29 mouse cellular contexts compared by ENCODE assay signal in the genomic region with DNA sequence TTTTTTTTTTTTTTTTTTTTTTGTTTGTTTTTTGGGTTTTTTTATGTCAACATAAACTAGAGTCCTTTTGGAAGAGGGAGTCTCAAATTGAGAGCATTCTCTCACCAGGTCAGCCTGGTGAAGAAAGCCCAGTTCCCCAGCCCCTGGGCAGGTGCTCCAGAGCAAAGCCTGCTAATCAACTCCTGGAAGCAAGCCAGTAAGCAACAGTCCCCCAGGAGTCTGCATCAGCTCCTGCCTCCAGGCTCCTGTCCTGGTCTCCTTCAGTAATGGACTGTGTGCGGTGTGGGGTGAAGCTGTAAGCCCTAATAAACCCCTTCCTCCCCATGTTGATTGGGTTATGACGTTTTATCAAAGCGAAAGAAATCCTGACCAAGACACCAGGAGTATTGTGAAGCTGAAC.
A peak's percentile ranks its signal among the peaks of the same experiment; 100 is the strongest.
DNase-seq lines count a peak whose midpoint lies in the region; ATAC-seq and TF ChIP-seq lines count a peak whose summit lies in the region.
"Had no signal": no experiment of that assay in that cellular context is flagged by ENCODE, and none has a peak within 500 bp of the region (broad histone marks: within the 10 kb centered on the region; RNA-seq: fewer than 3 reads in every experiment).

No protein-coding gene starts in this region.

- H3K27me3 ChIP-seq in forebrain, embryonic 14.5 days (replicated peaks; ENCODE audit: control insufficient read depth, insufficient read depth, low read length): no peaks in the 10 kb centered on the region
- H3K27me3 ChIP-seq in forebrain, embryonic 16.5 days (replicated peaks; ENCODE audit: control insufficient read depth, insufficient read depth, low read length): no peaks in the 10 kb centered on the region
- no peaks in the 10 kb centered on the region for H3K27me3 ChIP-seq in midbrain, embryonic 10.5 days (ENCODE audit: low read depth, poor library complexity, severe bottlenecking)
- H3K27me3 ChIP-seq in midbrain, postnatal 0 days (ENCODE audit: insufficient read depth, low read length): no peaks in the 10 kb centered on the region
- no peaks in the 10 kb centered on the region for H3K27me3 ChIP-seq in myocyte (ENCODE audit: control insufficient read depth, insufficient read depth, insufficient read length)
- H3K27me3 ChIP-seq: embryonic facial prominence, embryonic 12.5 days; forebrain, embryonic 15.5 days; heart, embryonic 15.5 days; hindbrain, embryonic 12.5 days; intestine, embryonic 15.5 days; midbrain, embryonic 12.5 days; neural tube, embryonic 13.5 days had no signal

- H3K36me3 ChIP-seq in forebrain, embryonic 14.5 days (ENCODE audit: control insufficient read depth, insufficient read depth, low read length): no peaks in the 10 kb centered on the region
- no peaks in the 10 kb centered on the region for H3K36me3 ChIP-seq in forebrain, embryonic 16.5 days (ENCODE audit: control insufficient read depth, insufficient read depth)
- H3K36me3 ChIP-seq in midbrain, embryonic 10.5 days: no peaks in the 10 kb centered on the region
- no peaks in the 10 kb centered on the region for H3K36me3 ChIP-seq in midbrain, postnatal 0 days (ENCODE audit: insufficient read depth, low read length)
- H3K36me3 ChIP-seq in myocyte (ENCODE audit: control insufficient read depth, insufficient read depth): no peaks in the 10 kb centered on the region
- H3K36me3 ChIP-seq: embryonic facial prominence, embryonic 12.5 days; forebrain, embryonic 15.5 days; heart, embryonic 10.5 days; heart, embryonic 15.5 days; hindbrain, embryonic 12.5 days; intestine, embryonic 15.5 days; midbrain, embryonic 12.5 days; neural tube, embryonic 13.5 days had no signal

- no peaks in the 10 kb centered on the region for H3K79me2 ChIP-seq in myocyte (ENCODE audit: control insufficient read depth, insufficient read depth)

- H3ac ChIP-seq in myocyte (ENCODE audit: control insufficient read depth, insufficient read length): no peak overlapping the region

- TF ChIP-seq CTCF in midbrain, postnatal 0 days (IDR thresholded peaks at IDR 0.05): no peak

- H3K4me2 ChIP-seq in forebrain, embryonic 14.5 days (ENCODE audit: low read length): no peak overlapping the region
- no peak overlapping the region for H3K4me2 ChIP-seq in forebrain, embryonic 16.5 days (ENCODE audit: low read length)
- H3K4me2 ChIP-seq in midbrain, postnatal 0 days (ENCODE audit: low read depth, low read length, poor library complexity, severe bottlenecking): no peak overlapping the region
- H3K4me2 ChIP-seq in myocyte (ENCODE audit: low read depth): peak overlapping the region; percentile 31
- H3K4me2 ChIP-seq: embryonic facial prominence, embryonic 12.5 days; forebrain, embryonic 15.5 days; heart, embryonic 15.5 days; hindbrain, embryonic 12.5 days; intestine, embryonic 15.5 days; midbrain, embryonic 12.5 days; neural tube, embryonic 13.5 days had no signal

- H3K27ac ChIP-seq in forebrain, embryonic 14.5 days (ENCODE audit: low read depth, low read length): no peak overlapping the region
- H3K27ac ChIP-seq in forebrain, embryonic 16.5 days (ENCODE audit: low read length): no peak overlapping the region
- H3K27ac ChIP-seq in midbrain, embryonic 10.5 days (replicated peaks): peak overlapping the region; percentile 28; the same call in 1 of the 2 replicates
- no peak overlapping the region for H3K27ac ChIP-seq in midbrain, postnatal 0 days (ENCODE audit: low read depth, low read length)
- H3K27ac ChIP-seq: embryonic facial prominence, embryonic 12.5 days; forebrain, embryonic 15.5 days; heart, embryonic 10.5 days; heart, embryonic 15.5 days; hindbrain, embryonic 12.5 days; hindbrain, postnatal 0 days; intestine, embryonic 15.5 days; kidney, postnatal 0 days; neural tube, embryonic 13.5 days had no signal

- no peaks in the 10 kb centered on the region for H3K9me3 ChIP-seq in forebrain, embryonic 14.5 days (replicated peaks; ENCODE audit: control insufficient read depth, low read length)
- H3K9me3 ChIP-seq in forebrain, embryonic 16.5 days (ENCODE audit: control insufficient read depth, low read length): no peaks in the 10 kb centered on the region; the same call in 1 of the 2 replicates
- no peaks in the 10 kb centered on the region for H3K9me3 ChIP-seq in midbrain, embryonic 10.5 days (replicated peaks)
- no peaks in the 10 kb centered on the region for H3K9me3 ChIP-seq in midbrain, postnatal 0 days (ENCODE audit: low read length)
- H3K9me3 ChIP-seq: embryonic facial prominence, embryonic 12.5 days; forebrain, embryonic 15.5 days; heart, embryonic 10.5 days; heart, embryonic 15.5 days; hindbrain, embryonic 12.5 days; intestine, embryonic 15.5 days; midbrain, embryonic 12.5 days; neural tube, embryonic 13.5 days had no signal

- no peak overlapping the region for H3K9ac ChIP-seq in forebrain, embryonic 14.5 days (ENCODE audit: low read length)
- no peak overlapping the region for H3K9ac ChIP-seq in forebrain, embryonic 16.5 days (replicated peaks; ENCODE audit: low read depth, low read length)
- no peak overlapping the region for H3K9ac ChIP-seq in midbrain, postnatal 0 days (replicated peaks; ENCODE audit: low read length, poor library complexity, severe bottlenecking)
- H3K9ac ChIP-seq: embryonic facial prominence, embryonic 12.5 days; forebrain, embryonic 15.5 days; heart, embryonic 15.5 days; hindbrain, embryonic 12.5 days; intestine, embryonic 15.5 days; midbrain, embryonic 12.5 days; neural tube, embryonic 13.5 days had no signal

- ATAC-seq in forebrain, embryonic 14.5 days: no peak
- ATAC-seq in forebrain, embryonic 16.5 days: no peak
- ATAC-seq in midbrain, postnatal 0 days (ENCODE audit: low FRiP score): no peak
- no peak for ATAC-seq in megakaryocyte, adult 5-6 weeks (ENCODE audit: poor library complexity, severe bottlenecking)
- ATAC-seq: forebrain, embryonic 15.5 days; hindbrain, postnatal 0 days; intestine, embryonic 15.5 days had no signal

- no peaks in the 10 kb centered on the region for H3K4me1 ChIP-seq in forebrain, embryonic 14.5 days (ENCODE audit: control insufficient read depth, insufficient read depth, low read length)
- H3K4me1 ChIP-seq in forebrain, embryonic 16.5 days (replicated peaks; ENCODE audit: control insufficient read depth, insufficient read depth, low read length): no peaks in the 10 kb centered on the region
- peaks cover 24% of the 10 kb centered on the region for H3K4me1 ChIP-seq in midbrain, embryonic 10.5 days
- peaks cover 3% of the 10 kb centered on the region; the same call in 1 of the 2 replicates for H3K4me1 ChIP-seq in midbrain, postnatal 0 days (ENCODE audit: insufficient read depth, low read length)
- H3K4me1 ChIP-seq: embryonic facial prominence, embryonic 12.5 days; hindbrain, embryonic 12.5 days; intestine, embryonic 15.5 days had no signal

- no peak for TF ChIP-seq POLR2A in myocyte (IDR thresholded peaks at IDR 0.05; ENCODE audit: insufficient read length, low read depth)

- WGBS in forebrain, embryonic 14.5 days: 79% methylated on average over 3 of the region's 3 CpGs
- 74% methylated on average over 3 of the region's 3 CpGs for WGBS in forebrain, embryonic 16.5 days
- 86% methylated on average over 3 of the region's 3 CpGs for WGBS in midbrain, embryonic 10.5 days
- 57% methylated on average over 3 of the region's 3 CpGs for WGBS in midbrain, postnatal 0 days

- no peak overlapping the region for H3K4me3 ChIP-seq in forebrain, embryonic 14.5 days (ENCODE audit: low read depth, low read length)
- no peak overlapping the region for H3K4me3 ChIP-seq in forebrain, embryonic 16.5 days (replicated peaks; ENCODE audit: low read length)
- H3K4me3 ChIP-seq in midbrain, embryonic 10.5 days: no peak overlapping the region
- H3K4me3 ChIP-seq in midbrain, postnatal 0 days (ENCODE audit: low read depth, low read length): no peak overlapping the region
- no peak overlapping the region for H3K4me3 ChIP-seq in myocyte
- H3K4me3 ChIP-seq: embryonic facial prominence, embryonic 12.5 days; forebrain, embryonic 15.5 days; heart, embryonic 10.5 days; heart, embryonic 15.5 days; hindbrain, embryonic 12.5 days; intestine, embryonic 15.5 days; midbrain, embryonic 12.5 days; neural tube, embryonic 13.5 days had no signal

- peak; percentile 21 for DNase-seq in forebrain, embryonic 14.5 days (ENCODE audit: low spot score)
- DNase-seq in midbrain, embryonic 10.5 days (ENCODE audit: low spot score): no peak
- DNase-seq in midbrain, postnatal 0 days (ENCODE audit: low spot score): no peak
- DNase-seq in NIH3T3 (ENCODE audit: low read depth): peak; percentile 11
- DNase-seq: adrenal gland, postnatal 14 days; cerebellum, adult 11-12 months; cerebellum, adult 9-11 months; embryo, embryonic 11 days; gastrocnemius, postnatal 10 days; heart, postnatal 36 days; kidney, adult 8-10 months; layer of hippocampus, adult 9-11 months; lung, adult 18-20 months; lung, postnatal 14 days; right cerebral cortex, postnatal 14 days; thymus, postnatal 14 days had no signal

TF ChIP-seq in myocyte, 11 proteins besides CTCF, POLR2A, EP300 and RAD21:
- no peak for TF ChIP-seq POLR2AphosphoS2 (IDR thresholded peaks at IDR 0.05; ENCODE audit: insufficient read length, low read depth)
- TF ChIP-seq MYOD1 (IDR thresholded peaks at IDR 0.05; ENCODE audit: control insufficient read depth in 1 of 3, insufficient read length in 2 of 3, low read depth in 2 of 3): no peak
- TF ChIP-seq SRF (IDR thresholded peaks at IDR 0.05; ENCODE audit: control insufficient read depth, insufficient read length, low read depth): no peak
- TF ChIP-seq TCF3 (IDR thresholded peaks at IDR 0.05; ENCODE audit: insufficient read length, low read depth): no peak
- TF ChIP-seq E2F4 (IDR thresholded peaks at IDR 0.05; ENCODE audit: insufficient read depth): no peak
- no peak for TF ChIP-seq CEBPB (IDR thresholded peaks at IDR 0.05; ENCODE audit: insufficient read depth, poor library complexity, severe bottlenecking)
- TF ChIP-seq TCF12 (IDR thresholded peaks at IDR 0.05; ENCODE audit: insufficient read depth, poor library complexity, severe bottlenecking): no peak
- TF ChIP-seq MYOG (IDR thresholded peaks at IDR 0.05; ENCODE audit: control insufficient read depth in 1 of 3, insufficient read depth in 1 of 3, insufficient read length in 2 of 3, low read depth in 2 of 3): no peak
- no peak for TF ChIP-seq MAX (IDR thresholded peaks at IDR 0.05; ENCODE audit: low read depth)
- no peak for TF ChIP-seq REST (IDR thresholded peaks at IDR 0.05; ENCODE audit: insufficient read depth, insufficient read length)
- no peak for TF ChIP-seq USF1 (IDR thresholded peaks at IDR 0.05; ENCODE audit: low read depth)

Comparison
In these comparisons a context has a peak if more than half of its experiments do, and no peak if none do; other contexts are left out.
1. DNase-seq: peak in forebrain, embryonic 14.5 days (single experiment) and NIH3T3 (single experiment); none in midbrain, embryonic 10.5 days (single experiment) and midbrain, postnatal 0 days (single experiment).